8 mouse cellular contexts compared by ENCODE assay signal in genomic region chr15:91048951-91049495, GRCm38 (mm10). TPM values are rescaled to one million over a fixed set of nuclear protein-coding genes. Genes with fewer than 3 reads are reported as not detected.
DNase-seq lines count a peak whose midpoint lies in the region; ATAC-seq and TF ChIP-seq lines count a peak whose summit lies in the region.

No protein-coding gene starts in this region.

- H3K27ac ChIP-seq in embryonic facial prominence, embryonic 13.5 days = peak overlapping the region; percentile 62
- H3K27ac ChIP-seq in hindbrain, embryonic 16.5 days (ENCODE audit: low read depth, low read length) = peak overlapping the region; percentile 99
- peak overlapping the region; percentile 78 for H3K27ac ChIP-seq in liver, embryonic 12.5 days

- peaks cover 9% of the 10 kb centered on the region for H3K4me1 ChIP-seq in erythroblast, embryonic 14.5 days (ENCODE audit: control insufficient read depth)
- H3K4me1 ChIP-seq in E14TG2a.4 (replicated peaks; ENCODE audit: low read depth, low read length) = peaks cover 25% of the 10 kb centered on the region
- H3K4me1 ChIP-seq in embryonic facial prominence, embryonic 13.5 days = no peaks in the 10 kb centered on the region
- peaks cover 13% of the 10 kb centered on the region for H3K4me1 ChIP-seq in hindbrain, embryonic 16.5 days (ENCODE audit: control insufficient read depth, insufficient read depth, low read depth, low read length)
- H3K4me1 ChIP-seq in liver, embryonic 12.5 days = 0 out of 2 replicates have a peak, but pooled peaks cover 9% of the 10 kb centered on the region

- no peak for ATAC-seq in erythroblast, adult 5-6 weeks (replicated peaks; ENCODE audit: low FRiP score, poor library complexity, severe bottlenecking)
- peak; percentile 38; the same call in 1 of the 2 replicates for ATAC-seq in embryonic facial prominence, embryonic 13.5 days (ENCODE audit: insufficient number of reproducible peaks, insufficient read depth, low FRiP score, low TSS enrichment, low read depth)
- peak; percentile 49 for ATAC-seq in hindbrain, embryonic 16.5 days
- ATAC-seq in liver, embryonic 12.5 days = peak; percentile 10

- H3K9ac ChIP-seq in embryonic facial prominence, embryonic 13.5 days = peak overlapping the region; percentile 85
- peak overlapping the region; percentile 98 for H3K9ac ChIP-seq in hindbrain, embryonic 16.5 days (ENCODE audit: low read depth, low read length)
- H3K9ac ChIP-seq in liver, embryonic 12.5 days = peak overlapping the region; percentile 75

- under 1% methylated on average over 47 of the region's 47 CpGs for WGBS in embryonic facial prominence, embryonic 13.5 days
- WGBS in hindbrain, embryonic 16.5 days = under 1% methylated on average over 40 of the region's 47 CpGs
- 2% methylated on average over 47 of the region's 47 CpGs for WGBS in liver, embryonic 12.5 days (ENCODE audit: insufficient replicate concordance)

- H3K4me3 ChIP-seq in erythroblast, embryonic 14.5 days (replicated peaks) = peak overlapping the region; percentile 66
- peak overlapping the region; percentile 89 for H3K4me3 ChIP-seq in E14TG2a.4 (replicated peaks; ENCODE audit: low read length)
- peak overlapping the region; percentile 91 for H3K4me3 ChIP-seq in embryonic facial prominence, embryonic 13.5 days
- H3K4me3 ChIP-seq in hindbrain, embryonic 16.5 days (ENCODE audit: low read length) = peak overlapping the region; percentile 96
- H3K4me3 ChIP-seq in liver, embryonic 12.5 days = peak overlapping the region; percentile 72

- DNase-seq in retina, embryonic 14.5 days (ENCODE audit: low spot score) = peak; percentile 39
- DNase-seq in adrenal gland, adult 2 months = no peak

- peaks cover 19% of the 10 kb centered on the region for H3K27me3 ChIP-seq in erythroblast, embryonic 14.5 days (ENCODE audit: control insufficient read depth)
- peaks cover 56% of the 10 kb centered on the region for H3K27me3 ChIP-seq in E14TG2a.4 (ENCODE audit: insufficient read depth, low read length)
- no peaks in the 10 kb centered on the region for H3K27me3 ChIP-seq in embryonic facial prominence, embryonic 13.5 days
- H3K27me3 ChIP-seq in hindbrain, embryonic 16.5 days (replicated peaks; ENCODE audit: control insufficient read depth, insufficient read depth, low read length) = no peaks in the 10 kb centered on the region
- peaks cover 23% of the 10 kb centered on the region for H3K27me3 ChIP-seq in liver, embryonic 12.5 days (replicated peaks)

- no peaks in the 10 kb centered on the region for H3K9me3 ChIP-seq in erythroblast, embryonic 14.5 days (ENCODE audit: control insufficient read depth, low read length)
- no peaks in the 10 kb centered on the region for H3K9me3 ChIP-seq in E14TG2a.4 (ENCODE audit: low read length)
- no peaks in the 10 kb centered on the region for H3K9me3 ChIP-seq in embryonic facial prominence, embryonic 13.5 days
- H3K9me3 ChIP-seq in hindbrain, embryonic 16.5 days (ENCODE audit: control insufficient read depth, low read length) = no peaks in the 10 kb centered on the region
- no peaks in the 10 kb centered on the region for H3K9me3 ChIP-seq in liver, embryonic 12.5 days (replicated peaks)

- peak overlapping the region; percentile 100 for H3K4me2 ChIP-seq in embryonic facial prominence, embryonic 13.5 days
- H3K4me2 ChIP-seq in hindbrain, embryonic 16.5 days (ENCODE audit: low read length) = peak overlapping the region; percentile 75
- peak overlapping the region; percentile 95 for H3K4me2 ChIP-seq in liver, embryonic 12.5 days

- no peak for TF ChIP-seq CTCF in E14TG2a.4 (conservative IDR thresholded peaks at IDR 0.05; ENCODE audit: low read length)

- no peaks in the 10 kb centered on the region for H3K36me3 ChIP-seq in erythroblast, embryonic 14.5 days (ENCODE audit: control insufficient read depth)
- no peaks in the 10 kb centered on the region for H3K36me3 ChIP-seq in E14TG2a.4 (ENCODE audit: insufficient read depth, low read length)
- H3K36me3 ChIP-seq in embryonic facial prominence, embryonic 13.5 days = no peaks in the 10 kb centered on the region
- H3K36me3 ChIP-seq in hindbrain, embryonic 16.5 days (ENCODE audit: control insufficient read depth, insufficient read depth, low read length) = no peaks in the 10 kb centered on the region
- no peaks in the 10 kb centered on the region for H3K36me3 ChIP-seq in liver, embryonic 12.5 days

RNA-seq across cellular contexts. Expression of gene Kif21a, which starts 0.7 kb away (rescaled TPM):
- 0.01 and 0.02 TPM in 2 replicates for polyA plus RNA-seq in erythroblast, embryonic 14.5 days (2012)
- not detected in 2 replicates for total RNA-seq in erythroblast, adult 5-6 weeks (2015; ENCODE audit: low replicate concordance)
- 0.98 TPM in 1 of 2 replicates, not detected in the other for total RNA-seq in erythroblast, adult 5-6 weeks (2017; ENCODE audit: low replicate concordance)
- 7.9 and 8.9 TPM in 2 replicates for polyA plus RNA-seq in embryonic facial prominence, embryonic 13.5 days (2015; fragmentation: Nextera tagmentation; extraction: Ambion mirVana)
- 37.9 and 40.4 TPM in 2 replicates for polyA plus RNA-seq in hindbrain, embryonic 16.5 days (2015; fragmentation: Nextera tagmentation; extraction: Ambion mirVana)
- polyA plus RNA-seq in liver, embryonic 12.5 days (2016; fragmentation: Nextera tagmentation; extraction: Ambion mirVana) = 1.9 and 2.0 TPM in 2 replicates
- 10 to 100 TPM; 18.0 to 19.5 TPM for total RNA-seq in adrenal gland, adult 2 months (2021)
- 1.8 and 2.3 TPM in 2 replicates for polyA plus RNA-seq in adrenal gland, adult 2 months (2012; rRNA removed)
